Mouse (Mus musculus): Measurements from ENCODE around the gene Anxa5. TPM values are rescaled to one million over a fixed set of nuclear protein-coding genes. Genes with fewer than 3 reads are reported as not detected.
A peak's percentile ranks its signal among the peaks of the same experiment; 100 is the strongest.

Anxa5 gene
- total RNA-seq (2012; rRNA removed): 69.9 and 131 TPM in 2 replicates

DNA sequence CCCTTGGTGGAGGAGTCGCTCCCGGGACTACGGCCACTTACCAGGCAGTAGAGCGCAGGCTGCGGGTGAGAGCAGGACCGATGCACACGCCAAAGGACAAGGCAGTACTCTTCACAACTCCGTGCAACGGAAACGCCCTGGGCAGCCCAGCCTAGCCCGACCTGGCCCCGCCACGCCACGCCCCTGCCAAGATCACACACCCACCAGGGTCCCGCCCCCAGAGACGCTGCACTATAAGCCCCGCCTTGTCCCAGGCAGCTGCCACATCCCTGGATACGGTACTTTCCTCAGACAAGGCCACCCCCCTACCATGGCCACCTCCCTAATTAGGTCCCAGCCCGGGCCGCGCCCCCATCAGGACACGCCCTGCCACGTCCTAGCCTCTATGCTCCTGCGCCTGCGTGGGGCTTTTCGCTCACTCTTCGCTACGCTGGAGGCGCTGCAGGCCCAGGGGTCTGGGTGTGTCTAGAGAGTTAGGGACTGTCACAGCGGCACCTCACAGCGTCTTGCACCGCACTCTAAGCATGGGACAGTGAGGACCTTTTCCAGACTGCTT, at the start of gene Anxa5, which contains the start of gene 1810062G17Rik:
Gene Anxa5, minus strand, starts transcription at position 363 of the 556 bp plus-strand sequence.
Gene 1810062G17Rik, plus strand, starts transcription at position 406 of the 556 bp plus-strand sequence.
- Histone ChIP-seq H3K4me1 (ENCODE audit: control insufficient read depth in 2 of 2, insufficient read depth in 2 of 2, low read length in 2 of 2, poor library complexity in 1 of 2) (peaks cover 0 to 6% of the 10 kb centered on the region in 2 experiments; a peak in 2 of 4 replicates), H3K36me3 (ENCODE audit: control insufficient read depth, insufficient read depth, low read length, poor library complexity, severe bottlenecking) (no peaks in the 10 kb centered on the region), H3K9ac (ENCODE audit: insufficient read depth, low read depth, low read length, poor library complexity, severe bottlenecking) (peak within 1 kb of the TSS; percentile 21; the same call in 1 of the 2 replicates), H3K27ac (ENCODE audit: insufficient read depth, low read depth, low read length, poor library complexity, severe bottlenecking) (no peak within 1 kb of the TSS), H3K9me3 (ENCODE audit: control insufficient read depth, insufficient read depth, low read depth, low read length) (no peaks in the 10 kb centered on the region), H3K4me3 (ENCODE audit: insufficient read depth in 1 of 2, low read depth in 1 of 2, low read length in 2 of 2, poor library complexity in 1 of 2, severe bottlenecking in 1 of 2) (peak within 1 kb of the TSS; percentile 69 to 72)
- in situ Hi-C loops (cut with MboI; ENCODE audit: low sequenced_read_pairs in 2 of 2, unreplicated experiment in 2 of 2): no loop called here
- TF ChIP-seq HCFC1 (IDR thresholded peaks at IDR 0.05; ENCODE audit: borderline replicate concordance, insufficient read depth, low read length) (no peak), ZC3H11A (IDR thresholded peaks at IDR 0.05; ENCODE audit: borderline replicate concordance, low read depth, low read length) (no peak), CHD2 (IDR thresholded peaks at IDR 0.05; ENCODE audit: low read depth, low read length) (no peak), ZNF384 (IDR thresholded peaks at IDR 0.05; ENCODE audit: low read depth, low read length) (no peak), MAFK (IDR thresholded peaks at IDR 0.05; ENCODE audit: insufficient read depth, low read depth, low read length) (no peak)
- DNase-seq (ENCODE audit: low read depth, low spot score): peak; percentile 90

DNA sequence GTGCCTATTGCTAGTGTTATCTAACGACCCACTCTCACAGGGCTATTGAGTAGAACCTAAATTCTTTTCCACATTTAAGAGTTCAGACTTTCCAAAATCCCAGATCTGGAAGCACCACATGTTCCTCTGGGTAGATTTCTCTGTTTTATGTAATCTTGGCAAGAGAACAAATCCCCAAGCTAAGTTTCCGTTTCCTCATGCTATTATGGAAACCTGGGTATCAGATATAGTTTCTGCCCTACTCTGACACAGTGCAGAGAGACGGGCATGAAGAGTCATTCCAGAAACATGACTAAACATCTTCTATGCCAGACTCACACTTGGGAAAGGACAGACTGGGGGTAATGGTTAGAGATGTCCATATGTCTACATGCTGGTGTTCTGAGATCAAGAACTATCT, 48.8 kb upstream of the Anxa5 start:
- no peaks in the 10 kb centered on the region for H3K9me3 ChIP-seq (ENCODE audit: control insufficient read depth, insufficient read depth, low read depth, low read length)
- TF ChIP-seq MAFK (IDR thresholded peaks at IDR 0.05; ENCODE audit: insufficient read depth, low read depth, low read length): no peak
- no peak for TF ChIP-seq ZC3H11A (IDR thresholded peaks at IDR 0.05; ENCODE audit: borderline replicate concordance, low read depth, low read length)
- TF ChIP-seq CHD2 (IDR thresholded peaks at IDR 0.05; ENCODE audit: low read depth, low read length): no peak
- no peak for TF ChIP-seq HCFC1 (IDR thresholded peaks at IDR 0.05; ENCODE audit: borderline replicate concordance, insufficient read depth, low read length)
- no peak for TF ChIP-seq ZNF384 (IDR thresholded peaks at IDR 0.05; ENCODE audit: low read depth, low read length)
- peaks cover 3 to 10% of the 10 kb centered on the region in 2 experiments for H3K4me1 ChIP-seq (ENCODE audit: control insufficient read depth in 2 of 2, insufficient read depth in 2 of 2, low read length in 2 of 2, poor library complexity in 1 of 2)
- in situ Hi-C loops (cut with MboI; ENCODE audit: low sequenced_read_pairs in 2 of 2, unreplicated experiment in 2 of 2): no loop called here
- H3K4me3 ChIP-seq (ENCODE audit: insufficient read depth in 1 of 2, low read depth in 1 of 2, low read length in 2 of 2, poor library complexity in 1 of 2, severe bottlenecking in 1 of 2): no peak overlapping the region
- H3K9ac ChIP-seq (ENCODE audit: insufficient read depth, low read depth, low read length, poor library complexity, severe bottlenecking): no peak overlapping the region
- no peak overlapping the region for H3K27ac ChIP-seq (ENCODE audit: insufficient read depth, low read depth, low read length, poor library complexity, severe bottlenecking)
- DNase-seq (ENCODE audit: low read depth, low spot score): no peak
- H3K36me3 ChIP-seq (ENCODE audit: control insufficient read depth, insufficient read depth, low read length, poor library complexity, severe bottlenecking): no peaks in the 10 kb centered on the region

DNA sequence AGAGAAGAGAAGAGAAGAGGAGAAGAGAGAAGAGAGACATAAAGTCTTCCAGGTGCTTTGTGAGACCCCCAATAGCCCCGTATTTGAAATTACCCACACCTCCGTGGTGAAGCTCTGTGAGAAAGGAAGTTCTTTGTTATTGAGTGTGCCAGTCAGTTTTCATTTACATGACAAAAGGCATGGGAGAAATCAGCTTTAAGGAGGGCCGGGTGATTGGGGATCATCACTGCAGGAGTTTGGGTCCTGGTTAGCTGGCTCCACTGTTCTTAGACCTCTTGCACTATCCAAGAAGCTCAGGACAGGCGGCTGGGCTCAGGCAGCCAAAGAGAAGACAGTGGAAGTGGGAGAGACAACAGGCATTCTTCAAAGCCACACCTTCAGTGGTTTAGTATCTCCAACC, 46.4 kb upstream of the Anxa5 start:
- H3K4me1 ChIP-seq (ENCODE audit: control insufficient read depth in 2 of 2, insufficient read depth in 2 of 2, low read length in 2 of 2, poor library complexity in 1 of 2): peaks cover 3 to 10% of the 10 kb centered on the region in 2 experiments
- H3K4me3 ChIP-seq (ENCODE audit: insufficient read depth in 1 of 2, low read depth in 1 of 2, low read length in 2 of 2, poor library complexity in 1 of 2, severe bottlenecking in 1 of 2): no peak overlapping the region
- H3K9me3 ChIP-seq (ENCODE audit: control insufficient read depth, insufficient read depth, low read depth, low read length): no peaks in the 10 kb centered on the region
- TF ChIP-seq HCFC1 (IDR thresholded peaks at IDR 0.05; ENCODE audit: borderline replicate concordance, insufficient read depth, low read length) (no peak), ZNF384 (IDR thresholded peaks at IDR 0.05; ENCODE audit: low read depth, low read length) (no peak), MAFK (IDR thresholded peaks at IDR 0.05; ENCODE audit: insufficient read depth, low read depth, low read length) (no peak)
- no peaks in the 10 kb centered on the region for H3K36me3 ChIP-seq (ENCODE audit: control insufficient read depth, insufficient read depth, low read length, poor library complexity, severe bottlenecking)
- in situ Hi-C loops (cut with MboI; ENCODE audit: low sequenced_read_pairs in 2 of 2, unreplicated experiment in 2 of 2): no loop called here
- no peak for DNase-seq (ENCODE audit: low read depth, low spot score)
- no peak overlapping the region for H3K9ac ChIP-seq (ENCODE audit: insufficient read depth, low read depth, low read length, poor library complexity, severe bottlenecking)
- H3K27ac ChIP-seq (ENCODE audit: insufficient read depth, low read depth, low read length, poor library complexity, severe bottlenecking): no peak overlapping the region

DNA sequence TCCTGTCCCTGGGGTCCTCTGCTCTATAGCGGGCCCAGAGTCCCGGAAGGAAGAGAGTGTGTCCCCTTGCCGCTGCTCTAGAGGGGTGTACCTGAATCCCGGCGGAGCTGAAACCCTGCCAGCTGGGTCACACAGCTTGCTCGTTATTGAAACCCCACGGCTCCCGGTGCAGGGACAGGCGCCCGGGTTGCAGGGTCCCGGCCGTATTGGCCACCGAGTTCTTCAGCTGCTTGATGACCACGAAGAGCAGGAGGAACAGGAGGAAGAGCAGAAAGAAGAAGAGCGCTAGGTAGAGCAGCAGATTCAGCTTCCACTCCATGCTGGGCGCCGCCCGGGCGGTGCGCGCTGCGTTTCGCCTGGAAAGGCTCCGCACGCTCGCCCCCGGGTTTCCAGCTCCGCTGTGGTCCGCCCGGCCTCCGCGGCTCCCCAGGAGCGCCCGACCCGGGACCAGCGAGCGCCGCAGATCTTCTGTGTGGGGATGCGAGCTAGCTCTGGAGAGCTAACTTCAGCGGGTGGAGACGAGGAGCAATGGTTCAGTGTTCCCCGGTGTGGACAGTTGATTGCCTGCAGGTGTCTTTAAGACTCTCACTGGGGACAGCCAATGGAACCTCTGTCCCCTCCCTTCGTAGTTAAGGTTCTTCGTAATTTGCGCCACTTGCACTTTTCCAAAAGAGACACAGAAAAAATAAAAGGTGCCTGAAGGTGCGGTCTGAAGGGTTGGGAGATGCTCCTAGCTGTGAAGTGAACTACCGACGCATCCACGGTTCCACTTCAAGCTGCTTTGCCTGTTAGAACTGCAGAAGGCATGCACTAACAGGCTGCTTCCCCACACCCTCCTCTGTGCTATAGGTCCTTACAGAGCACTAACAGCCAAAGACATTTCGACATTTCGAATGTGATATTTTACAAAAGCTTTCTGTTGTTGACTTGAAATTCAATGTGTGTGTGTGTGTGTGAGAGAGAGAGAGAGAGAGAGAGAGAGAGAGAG, 45.7 kb upstream of the Anxa5 start, which contains the start of gene Gm11549:
Gene Gm11549, minus strand, starts transcription at position 741 of the 988 bp plus-strand sequence.
- H3K27ac ChIP-seq (ENCODE audit: insufficient read depth, low read depth, low read length, poor library complexity, severe bottlenecking): no peak within 1 kb of the TSS
- in situ Hi-C loops (cut with MboI; ENCODE audit: low sequenced_read_pairs in 2 of 2, unreplicated experiment in 2 of 2): no loop called here
- no peak for TF ChIP-seq ZC3H11A (IDR thresholded peaks at IDR 0.05; ENCODE audit: borderline replicate concordance, low read depth, low read length)
- no peak for TF ChIP-seq MAFK (IDR thresholded peaks at IDR 0.05; ENCODE audit: insufficient read depth, low read depth, low read length)
- no peak for TF ChIP-seq CHD2 (IDR thresholded peaks at IDR 0.05; ENCODE audit: low read depth, low read length)
- no peak for TF ChIP-seq HCFC1 (IDR thresholded peaks at IDR 0.05; ENCODE audit: borderline replicate concordance, insufficient read depth, low read length)
- no peak for TF ChIP-seq ZNF384 (IDR thresholded peaks at IDR 0.05; ENCODE audit: low read depth, low read length)

More for the DNA sequence above, 45.7 kb upstream of the Anxa5 start, which contains the start of gene Gm11549:
- peak within 1 kb of the TSS; percentile 59 for H3K9ac ChIP-seq (ENCODE audit: insufficient read depth, low read depth, low read length, poor library complexity, severe bottlenecking)
- no peak for DNase-seq (ENCODE audit: low read depth, low spot score)
- H3K36me3 ChIP-seq (ENCODE audit: control insufficient read depth, insufficient read depth, low read length, poor library complexity, severe bottlenecking): no peaks in the 10 kb centered on the region
- H3K4me1 ChIP-seq (ENCODE audit: control insufficient read depth in 2 of 2, insufficient read depth in 2 of 2, low read length in 2 of 2, poor library complexity in 1 of 2): peaks cover 3 to 10% of the 10 kb centered on the region in 2 experiments
- no peaks in the 10 kb centered on the region for H3K9me3 ChIP-seq (ENCODE audit: control insufficient read depth, insufficient read depth, low read depth, low read length)
- peak within 1 kb of the TSS; percentile 59 to 62 for H3K4me3 ChIP-seq (ENCODE audit: insufficient read depth in 1 of 2, low read depth in 1 of 2, low read length in 2 of 2, poor library complexity in 1 of 2, severe bottlenecking in 1 of 2)

All from ES-E14 (cell line).